Mouse (Mus musculus): ENCODE measurements around the gene Olfml2a. TPM values are rescaled to one million over a fixed set of nuclear protein-coding genes. Genes with fewer than 3 reads are reported as not detected.

The Olfml2a gene
- polyA plus RNA-seq, 1 experiment from 2014 or later: 3.5 TPM

- peaks cover 42% of the 10 kb centered on the region for H3K36me3 ChIP-seq (ENCODE audit: control insufficient read depth, insufficient read depth, low read length)
- WGBS: 57% methylated on average over 8 of the region's 8 CpGs
Measured at GRCm38 (mm10) chr2:38999910-39000586, 68.3 kb downstream of the Olfml2a start.

GRCm38 (mm10) chr2:39000587-39000919 lies 68.8 kb downstream of the Olfml2a start:
- H3K4me2 ChIP-seq (replicated peaks; ENCODE audit: low read depth, low read length): no peak overlapping the region
- 84% methylated on average over 4 of the region's 4 CpGs for WGBS
- no peak overlapping the region for H3K27ac ChIP-seq (ENCODE audit: low read length)
- H3K4me3 ChIP-seq (ENCODE audit: low read depth, low read length): no peak overlapping the region
- no peak for ATAC-seq (ENCODE audit: insufficient number of reproducible peaks, insufficient read depth, low FRiP score, low read depth)
- H3K9me3 ChIP-seq (ENCODE audit: control insufficient read depth, low read depth, low read length): no peaks in the 10 kb centered on the region
- no peaks in the 10 kb centered on the region for H3K27me3 ChIP-seq (ENCODE audit: control insufficient read depth, insufficient read depth, low read length)
- peaks cover 42% of the 10 kb centered on the region for H3K36me3 ChIP-seq (ENCODE audit: control insufficient read depth, insufficient read depth, low read length)
- H3K9ac ChIP-seq (replicated peaks; ENCODE audit: low read depth, low read length): no peak overlapping the region
- H3K4me1 ChIP-seq (ENCODE audit: control insufficient read depth, insufficient read depth, low read length): peaks cover 14% of the 10 kb centered on the region

More at GRCm38 (mm10) chr2:38999910-39000586, 68.3 kb downstream of the Olfml2a start:
- Histone ChIP-seq H3K4me2 (replicated peaks; ENCODE audit: low read depth, low read length) (no peak overlapping the region), H3K27ac (ENCODE audit: low read length) (no peak overlapping the region), H3K27me3 (ENCODE audit: control insufficient read depth, insufficient read depth, low read length) (no peaks in the 10 kb centered on the region), H3K4me1 (ENCODE audit: control insufficient read depth, insufficient read depth, low read length) (peaks cover 14% of the 10 kb centered on the region), H3K4me3 (ENCODE audit: low read depth, low read length) (no peak overlapping the region), H3K9ac (replicated peaks; ENCODE audit: low read depth, low read length) (no peak overlapping the region), H3K9me3 (ENCODE audit: control insufficient read depth, low read depth, low read length) (no peaks in the 10 kb centered on the region)
- no peak for ATAC-seq (ENCODE audit: insufficient number of reproducible peaks, insufficient read depth, low FRiP score, low read depth)

DNA sequence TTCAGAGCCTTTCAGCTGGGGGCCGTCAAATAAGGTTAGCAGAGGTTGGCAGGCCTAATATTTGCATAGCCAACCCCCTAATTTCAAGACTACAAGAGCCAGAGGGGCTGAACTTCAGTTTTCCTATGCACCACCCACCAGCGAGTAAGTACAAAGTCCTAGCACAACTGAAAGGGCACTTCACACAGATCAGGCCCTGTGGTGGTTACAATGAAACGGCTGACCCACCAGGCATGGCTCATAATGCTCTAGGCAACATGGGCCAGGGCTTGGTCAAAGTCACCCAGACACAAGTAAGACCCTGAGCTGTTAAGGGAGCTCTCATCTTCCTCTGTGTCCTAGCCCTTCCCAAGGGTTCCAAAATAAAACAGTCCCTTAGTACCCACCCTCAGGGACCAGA lies 70.1 kb downstream of the Olfml2a start:
- ATAC-seq (ENCODE audit: insufficient number of reproducible peaks, insufficient read depth, low FRiP score, low read depth): no peak
- H3K4me3 ChIP-seq (ENCODE audit: low read depth, low read length): no peak overlapping the region
- H3K36me3 ChIP-seq (ENCODE audit: control insufficient read depth, insufficient read depth, low read length): peaks cover 42% of the 10 kb centered on the region
- H3K4me1 ChIP-seq (ENCODE audit: control insufficient read depth, insufficient read depth, low read length): peaks cover 20% of the 10 kb centered on the region
- no peaks in the 10 kb centered on the region for H3K9me3 ChIP-seq (ENCODE audit: control insufficient read depth, low read depth, low read length)
- no peaks in the 10 kb centered on the region for H3K27me3 ChIP-seq (ENCODE audit: control insufficient read depth, insufficient read depth, low read length)
- WGBS: 72% methylated on average over 3 of the region's 3 CpGs
- H3K4me2 ChIP-seq (replicated peaks; ENCODE audit: low read depth, low read length): no peak overlapping the region
- H3K27ac ChIP-seq (ENCODE audit: low read length): no peak overlapping the region
- no peak overlapping the region for H3K9ac ChIP-seq (replicated peaks; ENCODE audit: low read depth, low read length)

DNA sequence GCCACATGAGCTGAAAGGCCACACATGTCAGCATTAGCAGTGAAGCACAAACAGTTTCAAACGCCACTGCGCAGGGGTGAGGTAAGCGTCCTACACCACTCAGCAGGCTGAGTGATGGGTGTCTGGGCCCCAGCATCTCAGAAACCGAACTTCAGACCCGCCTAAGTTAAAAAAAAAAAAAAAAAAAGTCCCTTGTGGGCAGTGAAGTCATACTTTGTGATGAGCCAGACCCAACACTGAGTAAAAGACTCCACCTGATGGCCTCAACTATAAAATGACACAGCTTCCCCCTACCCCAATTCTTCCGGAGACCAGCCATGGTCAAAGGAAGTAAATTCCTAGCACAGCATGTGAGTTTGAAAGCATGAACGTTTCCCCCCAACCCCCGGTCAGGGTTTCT lies 71.3 kb downstream of the Olfml2a start:
- H3K9ac ChIP-seq (replicated peaks; ENCODE audit: low read depth, low read length): peak overlapping the region; percentile 92; the same call in 1 of the 2 replicates
- H3K36me3 ChIP-seq (ENCODE audit: control insufficient read depth, insufficient read depth, low read length): peaks cover 42% of the 10 kb centered on the region
- H3K4me2 ChIP-seq (replicated peaks; ENCODE audit: low read depth, low read length): peak overlapping the region; percentile 94
- no peaks in the 10 kb centered on the region for H3K9me3 ChIP-seq (ENCODE audit: control insufficient read depth, low read depth, low read length)
- H3K27me3 ChIP-seq (ENCODE audit: control insufficient read depth, insufficient read depth, low read length): no peaks in the 10 kb centered on the region
- no peak overlapping the region for H3K27ac ChIP-seq (ENCODE audit: low read length)
- H3K4me1 ChIP-seq (ENCODE audit: control insufficient read depth, insufficient read depth, low read length): peaks cover 24% of the 10 kb centered on the region
- no peak for ATAC-seq (ENCODE audit: insufficient number of reproducible peaks, insufficient read depth, low FRiP score, low read depth)
- WGBS: 51% methylated on average over 8 of the region's 8 CpGs
- peak overlapping the region; percentile 77; the same call in 1 of the 2 replicates for H3K4me3 ChIP-seq (ENCODE audit: low read depth, low read length)

- Histone ChIP-seq H3K4me3 (ENCODE audit: low read depth, low read length) (peak overlapping the region; percentile 77), H3K36me3 (ENCODE audit: control insufficient read depth, insufficient read depth, low read length) (peaks cover 42% of the 10 kb centered on the region), H3K4me1 (ENCODE audit: control insufficient read depth, insufficient read depth, low read length) (peaks cover 24% of the 10 kb centered on the region), H3K9me3 (ENCODE audit: control insufficient read depth, low read depth, low read length) (no peaks in the 10 kb centered on the region), H3K4me2 (replicated peaks; ENCODE audit: low read depth, low read length) (peak overlapping the region; percentile 94), H3K9ac (replicated peaks; ENCODE audit: low read depth, low read length) (peak overlapping the region; percentile 92; the same call in 1 of the 2 replicates), H3K27ac (ENCODE audit: low read length) (no peak overlapping the region), H3K27me3 (ENCODE audit: control insufficient read depth, insufficient read depth, low read length) (no peaks in the 10 kb centered on the region)
- no peak for ATAC-seq (ENCODE audit: insufficient number of reproducible peaks, insufficient read depth, low FRiP score, low read depth)
- WGBS: 63% methylated on average over 5 of the region's 5 CpGs
Measured at GRCm38 (mm10) chr2:39003512-39003911, 71.7 kb downstream of the Olfml2a start.

DNA sequence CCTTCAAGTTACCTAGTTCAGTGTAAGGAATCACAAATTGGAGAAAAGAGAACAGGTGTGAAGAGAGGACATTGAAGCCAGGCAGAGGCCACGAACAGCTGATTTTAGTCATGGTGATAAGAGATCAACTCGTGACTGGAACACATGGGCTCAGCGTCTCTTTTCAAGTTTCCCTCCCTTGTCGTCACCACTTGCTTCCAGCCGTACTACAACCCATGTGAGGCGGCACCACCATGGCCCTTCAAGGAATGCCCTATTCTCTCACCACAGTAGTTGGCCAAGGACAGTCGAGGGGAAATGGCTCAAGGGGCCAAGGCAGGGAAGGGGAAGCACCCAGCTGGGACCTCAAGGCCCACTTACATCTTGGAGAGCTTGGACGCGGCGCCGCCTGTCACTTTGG lies 72.6 kb downstream of the Olfml2a start:
- Histone ChIP-seq H3K27ac (ENCODE audit: low read length) (peak overlapping the region; percentile 83; the same call in 1 of the 2 replicates), H3K4me3 (ENCODE audit: low read depth, low read length) (peak overlapping the region; percentile 77), H3K9ac (replicated peaks; ENCODE audit: low read depth, low read length) (peak overlapping the region; percentile 92), H3K27me3 (ENCODE audit: control insufficient read depth, insufficient read depth, low read length) (no peaks in the 10 kb centered on the region), H3K9me3 (ENCODE audit: control insufficient read depth, low read depth, low read length) (no peaks in the 10 kb centered on the region), H3K4me1 (ENCODE audit: control insufficient read depth, insufficient read depth, low read length) (peaks cover 27% of the 10 kb centered on the region), H3K36me3 (ENCODE audit: control insufficient read depth, insufficient read depth, low read length) (peaks cover 42% of the 10 kb centered on the region), H3K4me2 (replicated peaks; ENCODE audit: low read depth, low read length) (peak overlapping the region; percentile 94)
- ATAC-seq (ENCODE audit: insufficient number of reproducible peaks, insufficient read depth, low FRiP score, low read depth): no peak
- WGBS: under 1% methylated on average over 11 of the region's 11 CpGs

GRCm38 (mm10) chr2:39004880-39005435 lies 73.2 kb downstream of the Olfml2a start, which contains the start of gene Arpc5l:
Gene Arpc5l (plus strand): TSS chr2:39005348.
- Histone ChIP-seq H3K9me3 (ENCODE audit: control insufficient read depth, low read depth, low read length) (no peaks in the 10 kb centered on the region), H3K4me3 (ENCODE audit: low read depth, low read length) (peak within 1 kb of the TSS; percentile 77), H3K4me2 (replicated peaks; ENCODE audit: low read depth, low read length) (peak within 1 kb of the TSS; percentile 94), H3K27me3 (ENCODE audit: control insufficient read depth, insufficient read depth, low read length) (no peaks in the 10 kb centered on the region), H3K27ac (ENCODE audit: low read length) (peak within 1 kb of the TSS; percentile 83), H3K9ac (replicated peaks; ENCODE audit: low read depth, low read length) (peak within 1 kb of the TSS; percentile 92), H3K4me1 (ENCODE audit: control insufficient read depth, insufficient read depth, low read length) (peaks cover 31% of the 10 kb centered on the region), H3K36me3 (ENCODE audit: control insufficient read depth, insufficient read depth, low read length) (peaks cover 38% of the 10 kb centered on the region)
- ATAC-seq (ENCODE audit: insufficient number of reproducible peaks, insufficient read depth, low FRiP score, low read depth): peak; percentile 85
- WGBS: under 1% methylated on average over 58 of the region's 58 CpGs

- Histone ChIP-seq H3K36me3 (ENCODE audit: control insufficient read depth, insufficient read depth, low read length) (peaks cover 31% of the 10 kb centered on the region), H3K4me2 (replicated peaks; ENCODE audit: low read depth, low read length) (peak within 1 kb of the TSS; percentile 94), H3K9me3 (ENCODE audit: control insufficient read depth, low read depth, low read length) (no peaks in the 10 kb centered on the region), H3K9ac (replicated peaks; ENCODE audit: low read depth, low read length) (peak within 1 kb of the TSS; percentile 92), H3K4me1 (ENCODE audit: control insufficient read depth, insufficient read depth, low read length) (peaks cover 31% of the 10 kb centered on the region), H3K4me3 (ENCODE audit: low read depth, low read length) (peak within 1 kb of the TSS; percentile 77), H3K27ac (ENCODE audit: low read length) (peak within 1 kb of the TSS; percentile 83), H3K27me3 (ENCODE audit: control insufficient read depth, insufficient read depth, low read length) (no peaks in the 10 kb centered on the region)
- no peak for ATAC-seq (ENCODE audit: insufficient number of reproducible peaks, insufficient read depth, low FRiP score, low read depth)
- 10% methylated on average over 15 of the region's 15 CpGs for WGBS
Measured at GRCm38 (mm10) chr2:39005574-39006079, 73.8 kb downstream of the Olfml2a start, which contains the start of gene Rpl35. Gene Rpl35 (minus strand): TSS chr2:39005624.

Data from stomach, embryonic 14.5 days (tissue).